Mouse (Mus musculus) forebrain, embryonic 11.5 days (tissue): ENCODE results near the gene Slc10a6. TPM values are rescaled to one million over a fixed set of nuclear protein-coding genes. Genes with fewer than 3 reads are reported as not detected.

ENCODE experiments used
- ATAC-seq: fragments of 200-750 bp; cut with Nextera tagmentation; replicated peaks from 2 replicates; pipeline ENCODE4 v1.8.0; 2017; ENCODE audit warnings: moderate TSS enrichment; ENCODE audit not compliant: low FRiP score
- DNase-seq: peaks from one replicate; pipeline ENCODE4 v3.0.0-alpha.2; 2017; ENCODE audit warnings: low spot score
- H3K27ac ChIP-seq: fragments of 300-500 bp; sonication (generic); 2 replicates; pipeline ENCODE4 v1.5.1; 2014; ENCODE audit warnings: low read depth, low read length
- H3K27me3 ChIP-seq: fragments of 300-500 bp; sonication (generic); 2 replicates; pipeline ENCODE4 v1.6.1; 2014; ENCODE audit warnings: mild to moderate bottlenecking, low read length, mixed read lengths; ENCODE audit not compliant: control insufficient read depth, insufficient read depth
- H3K36me3 ChIP-seq: fragments of 300-500 bp; sonication (generic); 2 replicates; pipeline ENCODE4 v1.6.1; 2014; ENCODE audit warnings: mild to moderate bottlenecking, low read length, moderate library complexity, mixed read lengths; ENCODE audit not compliant: control insufficient read depth, insufficient read depth
- H3K4me1 ChIP-seq: fragments of 300-500 bp; sonication (generic); replicated peaks from 2 replicates; pipeline ENCODE4 v1.6.1; 2014; ENCODE audit warnings: low read length, mixed read lengths; ENCODE audit not compliant: control insufficient read depth, insufficient read depth
- H3K4me2 ChIP-seq: fragments of 300-500 bp; sonication (generic); 2 replicates; pipeline ENCODE4 v1.6.1; 2014; ENCODE audit warnings: low read depth, mild to moderate bottlenecking, low read length, moderate library complexity, mixed read lengths; ENCODE audit not compliant: severe bottlenecking
- H3K4me3 ChIP-seq: fragments of 300-500 bp; sonication (generic); 2 replicates; pipeline ENCODE4 v1.5.1; 2014; ENCODE audit warnings: low read depth, low read length
- H3K9ac ChIP-seq: fragments of 300-500 bp; sonication (generic); 2 replicates; pipeline ENCODE4 v1.6.1; 2014; ENCODE audit warnings: low read length
- H3K9me3 ChIP-seq: fragments of 300-500 bp; sonication (generic); 2 replicates; pipeline ENCODE4 v1.6.1; 2016; ENCODE audit warnings: low read length, mixed read lengths; ENCODE audit not compliant: control insufficient read depth
- WGBS: fragments of 180-500 bp; shearing (Covaris S2); extraction: QIAGEN DNeasy Blood & Tissue Kit; methylation state at CpG from one replicate; pipeline ENCODE4 v1.1.7; 2014; 5-methylcytosine and 5-hydroxymethylcytosine counted together
- polyA plus RNA-seq: library from polyadenylated mRNA; unstranded; fragments of >200 nt; fragmentation: Nextera tagmentation; extraction: Ambion mirVana; gene quantifications from 2 replicates; pipeline ENCODE4 v1.2.1, GENCODE M21; 2014

Slc10a6 gene
- polyA plus RNA-seq, 1 experiment from 2014 or later: not detected

DNA sequence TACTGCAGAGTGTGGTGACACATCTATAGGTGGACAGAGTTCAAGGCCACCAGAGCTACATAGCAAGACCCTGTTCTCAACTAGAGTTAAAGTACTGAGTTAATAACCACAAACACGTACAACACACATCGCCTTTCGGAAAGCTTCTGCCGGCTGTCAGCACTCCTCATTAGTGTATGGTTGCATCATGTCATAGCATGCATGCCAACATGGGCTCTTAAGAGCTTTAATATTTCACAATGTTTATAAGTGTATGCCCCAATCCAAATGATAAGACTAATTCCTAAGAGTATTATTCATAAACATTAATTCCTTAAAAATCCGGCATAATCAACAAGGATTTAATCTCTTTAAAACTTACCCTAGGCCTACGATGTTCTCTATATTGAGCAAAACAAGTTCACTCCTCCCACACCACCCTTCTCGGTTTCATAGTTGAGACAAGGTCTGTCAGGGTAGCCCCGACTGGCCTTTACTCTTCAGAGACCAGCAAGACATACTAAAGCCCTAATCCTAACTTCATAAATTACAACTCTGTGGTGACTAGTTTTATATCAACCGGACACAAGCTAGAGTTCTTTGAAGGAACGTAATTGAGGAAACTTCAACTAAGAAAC, 18.2 kb downstream of the Slc10a6 start:
- Histone ChIP-seq H3K4me1 (no peaks in the 10 kb centered on the region), H3K4me2 (no peak overlapping the region), H3K9me3 (no peaks in the 10 kb centered on the region), H3K36me3 (no peaks in the 10 kb centered on the region), H3K9ac (no peak overlapping the region), H3K27ac (no peak overlapping the region), H3K27me3 (no peaks in the 10 kb centered on the region), H3K4me3 (no peak overlapping the region)
- ATAC-seq (no peak), DNase-seq (no peak)
- WGBS: 93% methylated on average over 10 of the region's 10 CpGs

DNA sequence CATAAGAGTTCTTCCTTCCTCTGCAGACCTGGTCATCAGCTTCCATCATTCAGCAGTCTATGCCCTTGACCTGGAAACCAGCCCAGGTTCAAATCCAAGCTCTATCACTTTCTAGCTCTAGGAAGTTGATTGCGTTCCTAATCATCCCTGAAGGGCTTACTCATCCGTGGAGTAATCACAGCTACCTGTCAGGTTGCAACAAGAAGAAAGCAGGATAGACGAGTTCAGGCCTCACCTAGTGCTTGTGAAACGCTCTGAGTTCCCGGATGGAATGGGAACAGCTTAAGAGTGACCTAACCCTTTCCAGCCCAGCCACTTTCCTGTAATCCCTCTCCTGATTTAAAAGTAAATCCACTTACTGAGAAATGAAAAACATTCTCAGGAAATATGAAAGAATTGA, 19.1 kb downstream of the Slc10a6 start:
- no peak overlapping the region for H3K4me3 ChIP-seq
- no peaks in the 10 kb centered on the region for H3K36me3 ChIP-seq
- H3K9ac ChIP-seq: no peak overlapping the region
- ATAC-seq (no peak), DNase-seq (no peak)
- 75% methylated on average over 5 of the region's 5 CpGs for WGBS
- no peak overlapping the region for H3K27ac ChIP-seq
- no peaks in the 10 kb centered on the region for H3K9me3 ChIP-seq
- H3K4me2 ChIP-seq: no peak overlapping the region
- H3K27me3 ChIP-seq: no peaks in the 10 kb centered on the region
- H3K4me1 ChIP-seq: no peaks in the 10 kb centered on the region

DNA sequence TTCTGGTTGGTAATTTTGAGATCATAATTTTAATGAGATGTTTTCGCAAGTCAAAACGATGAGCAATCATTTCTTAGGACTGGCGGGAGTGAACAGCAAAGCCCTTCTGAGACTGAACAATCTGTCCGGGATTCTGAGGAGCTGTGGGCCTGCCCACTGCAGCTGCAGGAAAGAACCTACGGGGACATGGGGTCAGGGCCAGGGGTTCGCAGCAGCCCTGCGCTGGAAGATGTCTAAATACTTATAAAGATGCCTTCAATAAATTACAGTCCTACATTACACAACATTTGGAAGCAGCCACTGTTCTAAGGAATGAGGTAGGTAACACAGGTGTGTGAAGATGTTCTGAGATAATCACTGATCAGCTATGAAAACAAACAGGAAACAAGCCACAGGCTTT, 23.5 kb downstream of the Slc10a6 start:
- no peak overlapping the region for H3K4me3 ChIP-seq
- DNase-seq (no peak), ATAC-seq (no peak)
- no peak overlapping the region for H3K4me2 ChIP-seq
- no peaks in the 10 kb centered on the region for H3K9me3 ChIP-seq
- H3K27ac ChIP-seq: no peak overlapping the region
- H3K9ac ChIP-seq: no peak overlapping the region
- WGBS: 84% methylated on average over 7 of the region's 7 CpGs
- no peaks in the 10 kb centered on the region for H3K27me3 ChIP-seq
- peaks cover 3% of the 10 kb centered on the region; the same call in 1 of the 2 replicates for H3K4me1 ChIP-seq
- H3K36me3 ChIP-seq: no peaks in the 10 kb centered on the region

DNA sequence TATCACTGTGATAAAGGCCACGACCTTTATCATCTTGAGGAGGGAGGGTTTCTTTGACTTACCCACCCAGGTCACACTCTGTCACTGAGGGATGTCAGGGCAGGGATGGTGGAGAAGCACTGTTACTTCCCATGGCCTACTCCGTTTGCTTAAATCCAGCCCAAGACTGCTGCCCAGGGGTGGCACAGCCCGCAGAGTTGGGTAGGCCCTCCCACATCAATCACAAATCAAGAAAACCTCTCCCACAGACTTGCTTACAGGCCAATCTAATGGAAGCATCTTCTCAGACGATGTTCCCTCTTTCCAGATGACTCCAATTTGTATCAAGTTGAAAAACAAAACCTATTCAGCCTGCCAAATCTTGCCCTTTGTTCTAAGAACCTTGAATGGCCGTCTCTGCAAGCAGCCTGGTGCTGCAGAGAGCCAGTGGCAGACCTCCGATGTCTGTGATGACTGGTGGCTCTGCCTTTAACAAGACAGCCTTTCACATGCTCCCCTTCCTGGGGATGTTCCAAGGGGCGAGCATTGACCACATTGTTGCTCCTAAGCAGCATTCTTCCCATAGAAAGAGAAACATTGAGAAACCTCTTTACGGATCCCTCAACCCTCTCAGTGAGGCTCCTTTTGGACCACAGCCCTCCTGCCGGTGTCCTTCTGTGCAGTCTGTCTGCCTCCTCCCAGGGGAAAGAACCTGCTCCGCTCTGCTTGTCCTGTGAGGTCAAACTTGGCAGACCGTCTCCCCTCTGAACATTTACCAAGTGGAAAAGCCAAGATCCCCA, 25.9 kb downstream of the Slc10a6 start:
- no peak overlapping the region for H3K4me3 ChIP-seq
- no peaks in the 10 kb centered on the region; the same call in 1 of the 2 replicates for H3K36me3 ChIP-seq
- ATAC-seq: no peak
- no peak overlapping the region for H3K9ac ChIP-seq
- WGBS: 34% methylated on average over 11 of the region's 11 CpGs
- H3K9me3 ChIP-seq: no peaks in the 10 kb centered on the region
- H3K27me3 ChIP-seq: no peaks in the 10 kb centered on the region
- H3K4me1 ChIP-seq: peaks cover 3% of the 10 kb centered on the region; the same call in 1 of the 2 replicates
- no peak overlapping the region for H3K4me2 ChIP-seq
- H3K27ac ChIP-seq: no peak overlapping the region
- DNase-seq: no peak

DNA sequence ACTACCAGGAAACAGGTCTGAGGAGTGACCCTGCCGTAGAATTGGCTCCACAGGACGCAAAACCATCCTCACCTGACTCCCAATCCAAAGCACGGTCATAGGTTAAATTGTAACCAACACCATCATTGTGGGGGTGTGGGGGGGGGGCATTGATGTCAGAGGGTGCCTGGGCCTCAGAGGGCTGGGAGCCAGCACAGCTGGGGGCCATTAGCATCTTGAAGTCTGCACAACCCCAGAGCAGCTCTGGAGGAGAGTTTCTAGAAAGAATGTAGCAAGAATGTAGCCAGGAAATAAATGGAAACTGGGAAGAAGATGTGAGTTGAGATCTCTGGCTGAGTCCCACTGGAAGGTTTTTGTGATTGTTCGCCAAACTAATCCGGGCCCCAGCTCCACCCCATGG, 30.3 kb downstream of the Slc10a6 start:
- no peak overlapping the region for H3K27ac ChIP-seq
- H3K9me3 ChIP-seq: no peaks in the 10 kb centered on the region
- H3K4me3 ChIP-seq: no peak overlapping the region
- ATAC-seq: no peak
- H3K36me3 ChIP-seq: no peaks in the 10 kb centered on the region; the same call in 1 of the 2 replicates
- no peak overlapping the region for H3K9ac ChIP-seq
- 84% methylated on average over 5 of the region's 5 CpGs for WGBS
- H3K4me2 ChIP-seq: no peak overlapping the region
- H3K4me1 ChIP-seq: peaks cover 3% of the 10 kb centered on the region; the same call in 1 of the 2 replicates
- no peaks in the 10 kb centered on the region for H3K27me3 ChIP-seq
- no peak for DNase-seq

DNA sequence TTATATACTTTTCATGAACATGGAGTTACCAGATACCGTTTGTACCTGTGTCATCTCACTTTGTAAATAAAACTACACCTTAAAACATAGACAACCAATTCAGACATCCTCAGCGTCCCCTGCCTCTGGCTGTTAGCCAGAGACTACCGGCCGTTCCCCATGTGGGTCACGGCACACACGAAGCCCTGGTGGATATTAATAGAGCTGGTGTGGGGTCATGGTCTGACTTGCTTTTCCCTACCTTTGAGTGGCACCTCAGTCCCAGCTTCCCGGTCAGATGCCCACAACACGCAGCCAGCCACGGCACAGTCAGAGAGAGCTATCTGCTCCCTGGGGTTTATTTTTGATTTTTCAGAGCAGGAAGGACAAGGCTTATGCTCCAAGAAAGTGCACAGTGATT, 30.9 kb downstream of the Slc10a6 start:
- Histone ChIP-seq H3K27ac (no peak overlapping the region), H3K9ac (no peak overlapping the region), H3K4me2 (no peak overlapping the region), H3K36me3 (no peaks in the 10 kb centered on the region; the same call in 1 of the 2 replicates), H3K27me3 (no peaks in the 10 kb centered on the region), H3K9me3 (no peaks in the 10 kb centered on the region), H3K4me1 (peaks cover 2% of the 10 kb centered on the region; the same call in 1 of the 2 replicates), H3K4me3 (no peak overlapping the region)
- no peak for DNase-seq
- 93% methylated on average over 9 of the region's 9 CpGs for WGBS
- no peak for ATAC-seq

DNA sequence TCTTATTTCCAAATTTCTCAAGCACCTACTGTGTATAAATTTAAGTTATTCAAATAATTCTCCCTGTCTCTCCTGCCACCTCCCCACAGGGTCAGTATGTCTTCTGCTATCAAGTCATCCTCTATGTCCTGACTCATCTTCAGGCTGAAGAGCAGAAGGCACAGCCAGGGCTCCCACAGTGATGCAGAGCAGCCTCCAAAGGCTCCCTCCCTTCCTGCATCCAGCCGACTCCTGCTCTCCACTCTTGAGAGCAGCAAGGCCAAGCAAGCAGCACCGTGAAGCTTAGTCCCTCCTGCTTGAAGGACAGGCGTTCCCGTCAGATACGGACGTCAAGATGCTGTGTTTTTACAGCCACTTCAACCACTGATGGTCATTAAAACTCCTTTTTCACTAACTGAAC, 31.6 kb downstream of the Slc10a6 start:
- 67% methylated on average over 6 of the region's 6 CpGs for WGBS
- no peak for ATAC-seq
- H3K4me2 ChIP-seq: no peak overlapping the region
- DNase-seq: no peak
- no peak overlapping the region for H3K27ac ChIP-seq
- H3K27me3 ChIP-seq: no peaks in the 10 kb centered on the region
- H3K36me3 ChIP-seq: no peaks in the 10 kb centered on the region; the same call in 1 of the 2 replicates
- no peak overlapping the region for H3K9ac ChIP-seq
- H3K4me1 ChIP-seq: no peaks in the 10 kb centered on the region
- H3K9me3 ChIP-seq: no peaks in the 10 kb centered on the region
- H3K4me3 ChIP-seq: no peak overlapping the region

DNA sequence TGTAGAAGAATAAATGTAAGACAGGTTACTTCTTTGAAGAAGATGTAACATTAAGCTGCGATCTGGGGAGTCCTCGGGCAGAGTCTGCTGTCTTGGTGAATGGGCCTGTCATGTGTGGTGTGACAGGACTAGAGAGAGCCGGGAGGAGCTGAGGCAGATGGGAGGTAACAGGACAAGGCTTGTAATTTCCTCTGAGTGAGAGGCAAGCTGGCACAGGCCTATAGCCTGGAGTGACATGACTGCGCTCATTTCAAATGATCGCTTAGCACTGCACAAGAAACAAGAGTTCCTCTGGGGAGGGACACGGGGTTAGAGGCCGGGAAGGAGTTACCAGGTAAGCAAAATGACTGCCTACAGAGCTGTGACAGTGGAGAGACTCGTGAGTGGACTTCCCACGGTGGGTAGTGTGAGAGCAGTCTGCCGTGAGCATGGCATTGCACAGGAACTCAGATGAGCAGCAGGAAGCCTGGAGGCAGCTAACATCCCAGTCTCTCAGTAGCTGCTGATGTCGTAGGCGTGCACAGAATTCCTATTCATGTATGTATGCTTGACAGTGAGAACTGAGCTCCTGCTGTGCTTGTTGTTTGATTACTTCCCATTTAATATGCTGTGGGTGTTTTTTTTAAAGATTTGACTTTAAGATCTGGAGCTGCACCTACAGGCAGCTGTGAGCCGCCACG, 32.6 kb downstream of the Slc10a6 start:
- 79% methylated on average over 14 of the region's 14 CpGs for WGBS
- DNase-seq: no peak
- Histone ChIP-seq H3K4me2 (no peak overlapping the region), H3K4me1 (no peaks in the 10 kb centered on the region), H3K4me3 (no peak overlapping the region), H3K9ac (no peak overlapping the region), H3K27me3 (no peaks in the 10 kb centered on the region), H3K27ac (no peak overlapping the region; the same call in 1 of the 2 replicates), H3K36me3 (no peaks in the 10 kb centered on the region; the same call in 1 of the 2 replicates), H3K9me3 (no peaks in the 10 kb centered on the region)
- 0 out of 2 replicates have a peak, but pooled peaks have one; percentile 39 for ATAC-seq
